8 mouse cellular contexts compared by ENCODE assay signal in the genomic region with DNA sequence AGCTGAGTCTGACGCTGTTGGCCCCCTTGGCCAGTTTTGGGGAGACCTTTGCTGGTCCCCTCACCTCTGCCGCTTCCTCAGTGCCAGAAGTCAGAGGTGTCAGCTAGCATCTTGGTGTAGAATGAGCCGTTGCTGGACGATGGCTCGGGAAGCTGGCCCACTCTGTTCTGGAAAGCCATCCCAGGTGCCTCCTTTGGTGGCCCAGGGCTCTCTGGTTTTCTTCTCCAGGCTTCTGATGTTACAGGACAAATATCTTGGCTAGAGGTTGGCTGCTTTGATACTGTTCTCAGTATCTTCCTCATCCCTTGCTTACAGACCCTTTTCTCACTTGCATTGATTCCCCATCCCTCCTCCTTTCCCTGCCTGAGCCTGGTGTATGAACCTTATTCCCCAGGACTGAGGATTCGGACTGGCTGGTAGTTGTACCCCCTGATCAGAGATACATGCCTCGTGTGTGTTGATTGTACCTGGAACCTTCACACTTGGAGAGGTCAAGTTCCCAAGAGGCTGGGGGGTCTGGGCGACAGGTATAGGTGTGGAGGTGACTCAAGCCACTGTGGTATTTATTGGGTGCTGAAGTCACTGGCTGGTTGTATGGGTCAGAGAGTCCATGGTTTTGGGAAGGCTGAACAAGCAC. TPM values are rescaled to one million over a fixed set of nuclear protein-coding genes. Genes with fewer than 3 reads are reported as not detected.
DNase-seq lines count a peak whose midpoint lies in the region; ATAC-seq lines count a peak whose summit lies in the region.

No protein-coding gene starts in this region.

- no peak for ATAC-seq in kidney, embryonic 15.5 days (replicated peaks; ENCODE audit: low FRiP score)
- ATAC-seq in hindbrain, embryonic 13.5 days (ENCODE audit: low FRiP score), result 0 out of 2 replicates have a peak, but pooled peaks have one; percentile 8
- no peak for ATAC-seq in midbrain, embryonic 14.5 days (ENCODE audit: low FRiP score, low TSS enrichment)
- ATAC-seq in granulocyte monocyte progenitor cell, adult 5-6 weeks (replicated peaks; ENCODE audit: poor library complexity, severe bottlenecking), result no peak
- no peak for ATAC-seq in frontal cortex, adult (ENCODE audit: low TSS enrichment)

- H3K9me3 ChIP-seq in kidney, embryonic 15.5 days (replicated peaks), result no peaks in the 10 kb centered on the region
- H3K9me3 ChIP-seq in hindbrain, embryonic 13.5 days, result no peaks in the 10 kb centered on the region
- H3K9me3 ChIP-seq in midbrain, embryonic 14.5 days (ENCODE audit: control insufficient read depth, low read length), result no peaks in the 10 kb centered on the region

- peaks cover 49% of the 10 kb centered on the region for H3K4me1 ChIP-seq in kidney, embryonic 15.5 days
- H3K4me1 ChIP-seq in brown adipose tissue, adult 24 weeks (ENCODE audit: control insufficient read depth, insufficient read depth, insufficient read length, low read length), result peaks cover 20% of the 10 kb centered on the region
- peaks cover 49% of the 10 kb centered on the region for H3K4me1 ChIP-seq in hindbrain, embryonic 13.5 days (replicated peaks)
- H3K4me1 ChIP-seq in midbrain, embryonic 14.5 days (ENCODE audit: control insufficient read depth, insufficient read depth, low read length), result peaks cover 26% of the 10 kb centered on the region

- peak overlapping the region; percentile 96 for H3K4me2 ChIP-seq in kidney, embryonic 15.5 days
- peak overlapping the region; percentile 96 for H3K4me2 ChIP-seq in hindbrain, embryonic 13.5 days
- H3K4me2 ChIP-seq in midbrain, embryonic 14.5 days (ENCODE audit: low read length), result peak overlapping the region; percentile 97

- WGBS in kidney, embryonic 15.5 days, result 22% methylated on average over 8 of the region's 8 CpGs
- WGBS in hindbrain, embryonic 13.5 days, result 29% methylated on average over 8 of the region's 8 CpGs
- WGBS in midbrain, embryonic 14.5 days, result 22% methylated on average over 8 of the region's 8 CpGs

- H3K4me3 ChIP-seq in kidney, embryonic 15.5 days (replicated peaks), result peak overlapping the region; percentile 56
- H3K4me3 ChIP-seq in brown adipose tissue, adult 24 weeks (ENCODE audit: insufficient read depth, low read depth, low read length), result peak overlapping the region; percentile 85
- H3K4me3 ChIP-seq in hindbrain, embryonic 13.5 days, result peak overlapping the region; percentile 54
- H3K4me3 ChIP-seq in midbrain, embryonic 14.5 days (replicated peaks; ENCODE audit: low read depth, low read length), result peak overlapping the region; percentile 62

- peak overlapping the region; percentile 79 for H3K9ac ChIP-seq in kidney, embryonic 15.5 days
- peak overlapping the region; percentile 92 for H3K9ac ChIP-seq in hindbrain, embryonic 13.5 days
- peak overlapping the region; percentile 86 for H3K9ac ChIP-seq in midbrain, embryonic 14.5 days (replicated peaks; ENCODE audit: low read length)

- no peaks in the 10 kb centered on the region for H3K36me3 ChIP-seq in kidney, embryonic 15.5 days
- H3K36me3 ChIP-seq in hindbrain, embryonic 13.5 days, result no peaks in the 10 kb centered on the region
- no peaks in the 10 kb centered on the region for H3K36me3 ChIP-seq in midbrain, embryonic 14.5 days (ENCODE audit: control insufficient read depth, insufficient read depth, low read length)

- H3K27ac ChIP-seq in kidney, embryonic 15.5 days, result peak overlapping the region; percentile 65
- peak overlapping the region; percentile 68 for H3K27ac ChIP-seq in brown adipose tissue, adult 24 weeks (replicated peaks; ENCODE audit: low read depth, low read length)
- H3K27ac ChIP-seq in hindbrain, embryonic 13.5 days, result peak overlapping the region; percentile 67
- H3K27ac ChIP-seq in midbrain, embryonic 14.5 days (replicated peaks; ENCODE audit: low read depth, low read length), result peak overlapping the region; percentile 72; the same call in 1 of the 2 replicates

- H3K27me3 ChIP-seq in kidney, embryonic 15.5 days, result no peaks in the 10 kb centered on the region; the same call in 1 of the 2 replicates
- no peaks in the 10 kb centered on the region for H3K27me3 ChIP-seq in hindbrain, embryonic 13.5 days
- no peaks in the 10 kb centered on the region for H3K27me3 ChIP-seq in midbrain, embryonic 14.5 days (ENCODE audit: control insufficient read depth, insufficient read depth, low read length)

- DNase-seq in kidney, postnatal 14 days, result no peak
- no peak for DNase-seq in midbrain, embryonic 14.5 days
- DNase-seq in frontal cortex, postnatal 14 days (ENCODE audit: low spot score in 2 of 2), result no peak

RNA-seq across cellular contexts. Expression of a gene that starts 55.5 kb away (rescaled TPM):
- polyA plus RNA-seq in kidney, embryonic 15.5 days (2015; fragmentation: Nextera tagmentation; extraction: Ambion mirVana), result 2.3 and 2.8 TPM in 2 replicates
- 23.3 and 29.1 TPM in 2 replicates for polyA plus RNA-seq in brown adipose tissue, adult 24 weeks (2012; ENCODE audit: insufficient read depth, insufficient read length, missing spikeins)
- 11.3 and 11.5 TPM in 2 replicates for polyA plus RNA-seq in hindbrain, embryonic 13.5 days (2015; fragmentation: Nextera tagmentation; extraction: Ambion mirVana)
- 20.9 and 26.1 TPM in 2 replicates for polyA plus RNA-seq in midbrain, embryonic 14.5 days (2014; fragmentation: Nextera tagmentation; extraction: Ambion mirVana)
- 1.0 TPM in 1 of 2 replicates, not detected in the other for total RNA-seq in granulocyte monocyte progenitor cell, adult 5-6 weeks (2014; fragmentation: Nextera tagmentation)
- 0.34 TPM in 1 of 2 replicates, not detected in the other for total RNA-seq in granulocyte monocyte progenitor cell, adult 5-6 weeks (2017)
